Mouse (Mus musculus) megakaryocyte-erythroid progenitor cell, adult 5-6 weeks (primary cell): ENCODE measurements around the gene Rnf208. TPM values are rescaled to one million over a fixed set of nuclear protein-coding genes. Genes with fewer than 3 reads are reported as not detected.
"Not testable (repeated sequence)": the region's sequence is repeated elsewhere in the genome, so short reads cannot be mapped to it uniquely, and the experiment has no call there.

Source experiments
- ATAC-seq: replicated peaks from 2 replicates; pipeline ENCODE4 v1.8.0; 2016; ENCODE audit warnings: mild to moderate bottlenecking, inconsistent platforms; ENCODE audit not compliant: severe bottlenecking, poor library complexity, low FRiP score, low TSS enrichment
- total RNA-seq, 2 experiments: library from RNA; stranded (forward) in 1 of 2; stranded (reverse) in 1 of 2; fragments of 200-1000, 215-1000 nt in 1 of 2; fragments of >200 nt in 1 of 2; fragmentation: Nextera tagmentation in 1 of 2; gene quantifications; 2 replicates each; pipeline ENCODE4 v1.2.3; 2014 to 2017

The Rnf208 gene
- total RNA-seq, 2 experiments from 2014 or later: 10.2 TPM; not detected in 1

DNA sequence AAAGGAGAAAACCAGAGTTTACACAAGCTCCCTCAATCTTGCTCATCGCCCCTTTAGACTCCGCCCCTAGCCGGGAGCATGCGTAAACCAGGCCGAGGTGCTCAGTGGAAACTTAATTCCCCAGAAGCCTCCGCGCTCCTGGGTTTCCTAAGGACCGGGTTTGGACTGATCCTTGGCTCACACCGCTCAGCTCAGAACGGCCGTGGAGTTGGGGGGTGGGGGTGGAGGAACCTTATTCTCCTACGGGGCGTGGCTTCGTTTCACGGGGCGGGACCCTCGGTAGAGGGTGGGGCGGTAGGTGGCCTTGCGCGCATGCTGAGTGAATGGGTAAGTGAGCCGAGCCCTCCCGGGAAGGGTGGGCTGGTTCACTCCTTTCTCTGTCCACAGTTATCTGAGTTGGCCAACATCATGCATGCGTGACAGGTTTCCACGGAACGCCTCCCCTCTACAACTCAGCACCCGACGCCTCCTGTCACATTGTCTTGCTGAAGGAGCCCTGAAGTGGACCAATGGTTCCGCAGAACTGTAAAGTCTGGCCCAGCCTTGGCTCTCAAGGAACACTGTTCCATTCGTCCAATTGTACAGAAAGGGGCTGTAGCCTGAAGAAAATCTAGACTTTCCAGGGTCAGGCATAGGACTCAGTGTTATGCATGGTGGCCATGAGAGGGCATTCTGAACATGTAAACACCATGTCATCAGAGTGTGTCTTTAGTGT, 1.2 kb upstream of the Rnf208 start:
- ATAC-seq: peak; percentile 74

DNA sequence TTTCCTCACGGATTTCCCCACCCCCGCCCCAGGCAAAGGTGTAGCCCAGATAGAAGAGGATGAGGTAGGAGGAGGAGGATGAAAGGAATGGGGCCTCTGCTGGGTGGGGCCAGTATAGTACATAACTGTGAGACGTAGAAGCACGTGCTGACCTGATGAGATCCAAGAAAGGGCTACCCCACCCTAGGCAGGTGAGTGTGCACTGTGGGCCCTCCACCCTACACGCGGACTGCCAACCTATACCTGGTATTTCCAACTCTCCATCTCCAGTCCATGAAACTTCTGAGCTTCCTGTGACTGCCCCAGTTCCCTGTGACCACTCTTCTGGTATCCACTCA, 648 bp upstream of the Rnf208 start:
- ATAC-seq: no peak

DNA sequence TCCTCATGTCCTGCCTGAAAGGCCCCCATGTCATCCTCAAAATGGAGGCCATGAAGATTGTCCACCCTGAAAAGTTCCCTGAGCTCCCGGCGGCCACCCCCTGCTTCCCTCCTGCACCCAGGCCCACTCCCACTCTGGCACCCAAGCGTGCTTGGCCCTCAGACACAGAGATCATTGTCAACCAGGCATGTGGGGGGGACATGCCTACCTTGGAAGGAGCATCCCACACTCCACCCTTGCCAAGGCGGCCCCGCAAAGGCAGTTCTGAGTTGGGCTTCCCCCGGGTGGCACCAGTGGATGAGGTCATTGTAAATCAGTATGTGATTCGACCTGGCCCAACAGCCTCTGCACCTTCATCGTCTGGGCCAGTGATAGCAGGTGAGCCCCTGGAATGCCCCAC, 1.3 kb downstream of the Rnf208 start:
- ATAC-seq: no peak

- ATAC-seq: no peak
Observed at GRCm38 (mm10) chr2:25244144-25244543, 2.1 kb downstream of the Rnf208 start.

DNA sequence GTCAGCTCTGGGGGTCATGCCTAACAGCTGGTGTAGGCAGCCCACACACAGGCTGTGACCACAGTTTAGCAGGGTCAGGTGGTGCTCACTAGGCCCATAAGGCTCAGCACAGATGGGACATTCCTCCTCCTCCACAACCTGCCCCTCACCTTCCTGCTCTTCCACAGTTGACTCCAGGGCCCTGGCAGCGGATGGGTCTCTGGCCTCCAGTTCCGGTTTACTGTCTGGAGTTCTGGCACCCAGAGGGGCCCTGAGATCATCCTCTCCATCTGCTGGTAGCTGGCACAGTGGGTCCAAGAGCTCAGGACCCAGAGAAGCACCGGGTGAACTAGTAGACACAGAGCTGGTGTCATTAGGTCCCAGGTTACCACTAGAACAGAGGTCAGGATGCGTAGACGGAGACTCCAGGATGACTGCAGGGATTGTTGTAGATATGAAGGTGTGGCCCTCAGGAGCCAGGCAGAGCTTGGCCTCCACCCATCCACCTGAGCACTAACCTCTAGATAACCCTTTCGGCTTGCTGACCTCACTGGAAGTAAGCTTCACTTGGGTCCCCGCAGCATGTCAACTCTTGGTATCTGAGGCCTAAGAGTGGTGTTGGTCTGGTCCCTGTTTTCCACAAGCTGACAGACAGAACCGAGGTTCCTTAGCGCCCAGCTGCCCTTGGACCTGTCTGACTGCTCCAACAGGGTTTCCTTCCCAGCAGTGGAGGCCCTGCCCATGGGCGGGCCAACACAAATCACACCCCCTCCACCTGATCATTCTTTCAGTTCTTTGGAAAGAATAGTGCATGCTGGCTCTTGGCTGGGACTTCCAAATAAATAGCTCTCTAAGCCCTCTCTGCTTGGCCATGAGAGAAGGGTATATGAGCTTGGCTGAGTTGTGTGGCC, 4.4 kb downstream of the Rnf208 start, which contains the start of gene AL732309.1:
Gene AL732309.1, minus strand, starts transcription at position 681 of the 890 bp plus-strand sequence.
- no peak for ATAC-seq

DNA sequence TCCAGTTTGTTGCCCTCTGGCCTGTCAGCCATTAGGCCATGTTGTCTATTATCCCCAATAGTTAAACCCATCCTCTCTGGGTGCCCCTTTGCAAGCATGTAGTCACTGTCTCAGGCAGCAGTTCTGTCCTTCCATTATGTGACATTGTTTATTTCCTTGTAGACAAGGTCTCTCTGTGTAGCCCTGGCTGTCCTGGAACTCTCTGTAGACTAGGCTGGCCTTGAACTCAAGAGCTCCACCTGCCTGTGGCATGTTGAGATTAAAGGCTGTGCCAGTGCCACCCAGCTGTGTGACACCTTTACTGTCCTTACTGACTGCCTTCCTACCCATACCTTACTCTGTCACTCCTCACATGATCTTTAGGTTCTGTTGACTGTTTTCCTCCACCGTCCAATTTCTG, 10.3 kb downstream of the Rnf208 start:
- no peak for ATAC-seq

- peak; percentile 82 for ATAC-seq
Observed at GRCm38 (mm10) chr2:25255284-25255779, 13.3 kb downstream of the Rnf208 start, which contains the start of gene Tmem203. TSS of gene Tmem203 (plus strand) at chr2:25255439.

DNA sequence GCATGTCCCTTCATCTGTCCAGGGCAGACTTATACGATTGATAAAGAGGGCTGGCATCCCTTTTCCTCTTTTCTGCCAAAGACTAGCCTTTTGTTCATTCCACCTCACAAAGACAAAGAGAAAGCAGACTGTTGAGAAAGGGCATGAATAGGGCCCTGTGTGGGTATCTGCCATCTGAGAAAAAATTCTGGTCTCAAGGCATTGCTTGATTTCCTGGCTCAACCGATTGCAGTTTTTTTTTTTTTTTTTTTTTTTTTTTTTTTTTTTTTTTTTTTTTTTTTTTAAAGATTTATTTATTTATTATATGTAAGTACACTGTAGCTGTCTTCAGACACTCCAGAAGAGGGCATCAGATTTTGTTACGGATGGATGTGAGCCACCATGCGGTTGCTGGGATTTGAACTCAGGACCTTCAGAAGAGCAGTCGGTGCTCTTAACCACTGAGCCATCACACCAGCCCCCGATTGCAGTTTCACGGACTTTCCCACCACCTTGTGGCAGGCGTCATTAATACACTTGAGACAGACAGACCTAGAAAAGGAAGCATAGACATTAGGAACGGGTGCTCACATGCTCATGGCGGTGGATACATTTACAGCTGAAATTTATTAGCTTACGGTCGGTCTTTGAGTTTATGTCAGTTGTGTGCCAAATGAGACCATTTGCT, 14.5 kb downstream of the Rnf208 start:
- peak; percentile 62 for ATAC-seq

GRCm38 (mm10) chr2:25257250-25257649, 15.2 kb downstream of the Rnf208 start:
- ATAC-seq: not testable (repeated sequence)

GRCm38 (mm10) chr2:25258887-25259286, 16.8 kb downstream of the Rnf208 start:
- ATAC-seq: no peak

- ATAC-seq: no peak
Observed at GRCm38 (mm10) chr2:25261870-25262269, 19.8 kb downstream of the Rnf208 start.

GRCm38 (mm10) chr2:25262291-25262767, 20.3 kb downstream of the Rnf208 start, which contains the start of gene Tprn:
TSS of gene Tprn (plus strand) at chr2:25262618.
- peak; percentile 98 for ATAC-seq

- 0 out of 2 replicates have a peak, but pooled peaks have one; percentile 9 for ATAC-seq
Observed at GRCm38 (mm10) chr2:25262795-25263622, 21.0 kb downstream of the Rnf208 start.

DNA sequence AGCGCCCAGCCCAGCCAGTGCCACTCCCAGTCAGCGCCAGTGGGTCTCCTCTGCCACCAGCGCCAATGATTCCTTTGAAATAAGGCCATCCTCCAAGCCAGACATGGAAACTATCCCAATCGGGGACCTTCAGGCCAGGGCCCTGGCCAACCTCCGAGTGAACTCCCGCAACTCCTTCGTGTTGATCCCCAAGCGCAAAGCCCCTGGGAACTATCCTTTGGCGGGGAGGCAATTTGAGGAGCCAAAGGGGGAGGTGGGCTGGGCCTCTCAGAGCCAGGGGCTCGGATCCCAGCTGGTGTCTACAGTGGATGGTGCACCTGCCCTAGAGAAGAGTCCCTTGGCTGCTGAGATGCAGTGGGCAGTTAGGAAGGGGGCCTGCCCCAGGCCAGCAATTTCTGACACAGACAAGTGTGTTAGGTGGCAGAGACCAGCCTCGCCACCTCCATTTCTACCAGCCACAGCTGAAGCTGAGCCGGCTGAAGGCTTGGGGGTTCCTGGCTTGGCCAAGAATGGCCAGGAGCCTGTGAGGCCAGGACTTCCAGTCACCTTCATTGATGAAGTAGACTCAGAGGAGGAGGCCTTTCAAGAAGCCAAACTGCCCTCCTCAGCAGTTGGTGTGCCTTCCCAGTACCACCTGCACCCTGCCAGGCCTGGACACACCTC, 21.7 kb downstream of the Rnf208 start:
- ATAC-seq: no peak

GRCm38 (mm10) chr2:25264286-25264660, 22.2 kb downstream of the Rnf208 start:
- ATAC-seq: no peak

DNA sequence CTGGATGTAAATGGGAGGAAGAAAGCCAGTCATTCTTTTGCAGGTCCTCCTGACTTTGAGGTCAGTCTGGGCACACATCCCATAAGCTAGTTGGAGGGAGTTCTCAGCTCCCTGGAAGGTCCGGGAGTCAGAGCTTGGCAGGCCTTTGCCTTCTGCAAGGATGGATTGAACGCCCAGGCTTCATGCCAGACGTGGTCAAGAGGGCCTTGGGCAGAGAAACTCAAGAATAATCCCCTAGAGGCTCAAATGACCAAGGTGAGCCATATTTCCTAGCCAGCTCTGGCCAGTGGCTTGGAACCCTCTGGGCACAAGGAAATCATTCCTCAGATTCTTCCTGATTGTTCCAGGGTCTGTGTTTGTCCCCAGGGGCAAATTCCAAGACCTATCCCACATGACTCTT, 22.8 kb downstream of the Rnf208 start:
- no peak for ATAC-seq

- ATAC-seq: no peak
Observed at GRCm38 (mm10) chr2:25265897-25266656, 24.0 kb downstream of the Rnf208 start.

DNA sequence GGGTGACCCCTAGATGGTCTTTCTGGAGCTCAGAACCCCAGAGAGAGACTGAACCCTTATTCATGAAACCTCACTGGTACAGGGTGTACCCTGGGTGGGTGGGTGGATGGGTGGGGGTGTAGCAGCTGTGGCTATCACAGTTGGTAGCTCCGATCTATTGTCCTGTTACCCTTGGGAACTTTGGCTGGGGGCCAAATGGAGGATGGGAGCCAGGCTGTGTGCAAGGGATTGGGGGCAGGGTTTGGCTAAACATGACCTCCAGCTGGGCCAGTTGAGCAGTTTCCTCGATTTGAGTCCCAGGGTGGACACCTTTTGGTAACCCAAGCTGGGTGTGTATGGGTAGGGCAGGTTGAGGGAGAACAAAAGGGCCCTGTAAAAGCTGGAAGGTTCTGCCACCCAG, 24.7 kb downstream of the Rnf208 start:
- no peak for ATAC-seq
